Mouse (Mus musculus) adrenal gland, postnatal 36 days (tissue): Measurements from ENCODE around the gene Cnbd2. TPM values are rescaled to one million over a fixed set of nuclear protein-coding genes. Genes with fewer than 3 reads are reported as not detected.
A peak's percentile ranks its signal among the peaks of the same experiment; 100 is the strongest.

ENCODE experiments used
- DNase-seq, 2 experiments: peaks; one replicate each; pipeline ENCODE4 v3.0.0; 2021; ENCODE audit warnings: mixed read lengths in 1 of 2
- total RNA-seq, 2 experiments: library from RNA; stranded (reverse); gene quantifications; 2 replicates each; pipeline ENCODE4 v1.2.3; 2021

Gene Cnbd2
- total RNA-seq, 2 experiments from 2014 or later: 2.2 to 2.7 TPM

- no peak for DNase-seq
Measured at GRCm38 (mm10) chr2:156311441-156311840, 658 bp upstream of the Cnbd2 start.

- peak; percentile 82 to 85 for DNase-seq
Measured at GRCm38 (mm10) chr2:156311841-156312291, 233 bp upstream of the Cnbd2 start.

DNA sequence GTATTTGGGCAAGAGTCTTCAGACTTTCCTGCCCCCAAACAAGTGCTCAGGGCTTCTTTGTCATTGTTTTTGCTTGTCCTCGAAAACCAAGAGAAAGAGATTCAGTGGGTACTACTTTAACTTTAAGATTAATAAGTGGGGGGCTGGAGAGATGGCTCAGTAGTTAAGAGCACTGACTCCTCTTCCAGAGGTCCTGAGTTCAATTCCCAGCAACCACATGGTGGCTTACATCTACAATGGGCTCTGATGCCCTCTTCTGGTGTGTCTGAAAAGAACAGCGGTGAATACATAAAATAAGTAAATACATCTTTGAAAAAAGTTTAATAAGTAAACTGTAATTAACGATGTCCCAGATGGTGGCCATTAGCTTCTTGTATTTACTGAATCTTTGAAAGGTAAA, 1.1 kb downstream of the Cnbd2 start:
- DNase-seq: no peak

DNA sequence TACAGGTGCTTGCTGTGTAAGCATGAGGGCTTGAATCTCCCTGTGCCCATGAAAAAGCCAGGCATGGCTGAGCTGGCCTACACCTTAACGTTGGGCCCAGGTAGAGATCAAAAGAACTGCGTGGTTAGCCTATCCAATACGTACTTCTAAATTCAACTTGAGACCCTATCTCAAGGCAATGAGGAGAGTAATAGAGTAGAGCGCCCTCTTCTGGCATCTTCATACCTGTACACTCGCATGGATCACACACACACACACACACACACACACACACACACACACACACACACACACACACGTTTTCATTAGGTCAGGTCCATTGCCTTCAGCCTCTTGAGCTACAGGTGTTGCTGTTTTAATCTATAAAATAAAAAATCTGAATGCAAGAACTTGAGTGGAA, 2.7 kb downstream of the Cnbd2 start:
- no peak for DNase-seq

DNA sequence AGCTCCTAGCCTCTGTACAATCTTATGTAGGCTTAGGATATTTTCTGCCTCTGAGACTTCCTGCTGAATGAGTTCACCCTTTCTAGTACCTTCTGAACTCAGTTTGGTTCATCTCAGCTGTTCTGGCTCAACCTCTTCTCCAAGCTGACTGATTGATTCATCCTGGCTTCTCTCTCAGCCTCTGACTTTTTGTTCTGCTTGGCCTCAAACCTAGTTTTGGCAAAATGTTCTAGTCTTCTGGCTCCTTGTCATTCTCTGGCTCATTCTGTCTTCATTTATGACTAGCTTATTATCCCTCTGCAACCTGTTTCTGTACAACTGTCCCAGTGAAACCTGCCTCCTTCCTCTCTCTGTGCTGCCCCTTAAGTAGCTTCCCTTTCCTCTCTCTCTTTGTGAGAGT, 6.4 kb downstream of the Cnbd2 start:
- no peak for DNase-seq

GRCm38 (mm10) chr2:156321538-156321937, 9.4 kb downstream of the Cnbd2 start:
- DNase-seq: no peak

DNA sequence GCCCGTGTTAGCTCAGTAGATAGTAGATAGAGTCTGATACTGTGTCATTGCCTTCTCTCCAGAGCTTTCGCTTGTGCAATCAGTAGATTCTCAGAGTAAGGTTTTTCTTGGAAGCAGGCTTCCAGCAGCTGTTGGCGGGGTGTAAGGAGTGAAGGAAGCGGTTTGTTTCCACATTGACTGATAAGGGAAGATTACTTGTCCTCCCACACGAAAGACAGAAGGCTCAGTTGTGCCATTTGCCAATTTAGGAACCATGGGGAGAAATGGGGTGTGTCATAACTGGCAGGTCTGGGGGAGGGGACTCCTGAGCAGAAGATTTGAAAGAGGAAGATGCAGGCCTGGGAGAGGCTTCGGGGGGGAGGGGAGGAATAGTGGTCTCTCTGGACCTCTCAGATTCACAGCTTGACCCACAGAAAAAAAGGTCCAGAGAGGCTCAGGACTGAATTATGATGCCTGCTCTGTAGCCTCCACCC, 12.1 kb downstream of the Cnbd2 start:
- peak in 1 of 2 experiments; percentile 23 for DNase-seq

DNA sequence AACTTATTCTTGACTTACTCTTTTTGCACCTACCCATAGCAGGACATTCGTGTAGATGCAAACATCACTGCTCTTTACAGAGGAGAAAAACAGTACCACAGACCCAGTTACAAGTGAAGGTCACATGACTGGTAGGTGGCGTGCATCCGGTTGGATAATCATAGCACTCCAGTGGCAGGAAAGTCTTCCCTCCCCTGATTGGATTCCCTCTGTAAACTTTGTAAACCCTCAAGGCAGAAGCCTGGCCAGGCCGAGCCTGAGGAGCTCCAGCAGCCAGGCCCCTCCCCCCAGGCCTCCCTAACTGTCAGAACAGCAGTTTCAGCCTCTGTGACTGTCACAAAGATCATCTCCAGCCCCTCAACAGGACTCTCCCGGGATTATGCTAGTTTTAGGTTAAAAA, 12.6 kb downstream of the Cnbd2 start:
- DNase-seq: peak; percentile 15 to 59

GRCm38 (mm10) chr2:156330681-156331080, 18.6 kb downstream of the Cnbd2 start:
- DNase-seq: no peak

GRCm38 (mm10) chr2:156331446-156331965, 19.4 kb downstream of the Cnbd2 start:
- DNase-seq: no peak

GRCm38 (mm10) chr2:156340078-156340477, 28.0 kb downstream of the Cnbd2 start:
- DNase-seq: no peak

DNA sequence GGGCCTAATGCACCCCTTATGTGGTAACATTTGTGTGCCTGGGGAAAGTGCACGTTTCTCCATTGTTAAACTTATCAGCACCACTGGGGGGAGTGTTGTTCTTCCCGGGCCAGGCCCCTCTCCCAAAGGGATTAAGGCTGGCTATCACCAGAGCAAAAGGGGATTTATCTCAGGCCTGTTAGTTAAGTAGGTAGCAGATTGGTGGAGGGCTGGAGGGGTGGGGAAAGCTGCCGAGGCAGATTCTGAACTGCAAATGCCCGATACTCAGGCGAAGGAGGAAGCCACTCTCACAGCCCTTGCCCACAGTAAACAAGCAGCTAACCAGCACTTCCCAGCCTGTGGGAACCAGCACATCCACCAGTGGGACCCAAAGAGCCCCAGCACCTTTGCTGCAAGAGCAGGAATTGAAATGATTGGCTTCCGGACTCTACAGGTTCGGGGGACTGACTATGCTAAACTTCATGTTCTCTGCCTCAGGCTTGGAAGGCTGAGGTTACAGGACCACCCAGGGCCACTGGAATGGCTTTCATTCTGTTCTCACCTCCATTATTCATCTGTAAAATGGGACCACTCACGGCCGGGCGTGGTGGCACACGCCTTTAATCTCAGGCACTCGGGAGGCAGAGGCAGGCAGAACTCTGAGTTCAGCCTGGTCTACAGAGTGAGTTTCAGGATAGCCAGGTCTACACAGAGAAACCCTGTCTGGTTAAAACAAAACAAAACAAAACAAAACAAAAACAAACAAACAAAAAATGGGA, 32.9 kb downstream of the Cnbd2 start:
- peak; percentile 23 to 57 for DNase-seq

- DNase-seq: no peak
Measured at GRCm38 (mm10) chr2:156348812-156349211, 36.7 kb downstream of the Cnbd2 start.

GRCm38 (mm10) chr2:156349286-156349848, 37.3 kb downstream of the Cnbd2 start:
- no peak for DNase-seq

DNA sequence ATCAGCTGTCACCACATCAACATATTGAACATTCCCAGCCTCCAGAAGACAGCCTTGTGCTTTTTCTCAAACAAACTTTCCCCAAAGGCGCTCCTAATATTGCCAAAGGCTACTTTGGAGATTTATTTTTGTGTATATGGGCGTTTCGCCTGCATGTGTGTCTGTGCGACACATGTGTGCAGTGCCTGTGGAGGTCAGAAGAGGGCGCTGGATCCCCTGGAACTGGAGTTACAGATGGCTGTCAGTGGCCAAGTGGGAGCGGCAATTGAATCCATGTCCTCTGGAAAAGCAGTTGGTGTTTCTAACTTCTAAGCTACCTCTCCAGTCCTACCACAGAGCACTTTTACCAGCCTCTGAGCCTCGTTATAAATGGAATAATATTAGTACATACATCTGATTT, 39.1 kb downstream of the Cnbd2 start:
- DNase-seq: peak in 1 of 2 experiments; percentile 8

- DNase-seq: no peak
Measured at GRCm38 (mm10) chr2:156352413-156353165, 40.5 kb downstream of the Cnbd2 start.

GRCm38 (mm10) chr2:156353265-156353692, 41.2 kb downstream of the Cnbd2 start:
- DNase-seq: peak; percentile 8 to 36

- no peak for DNase-seq
Measured at GRCm38 (mm10) chr2:156356031-156356430, 43.9 kb downstream of the Cnbd2 start.

DNA sequence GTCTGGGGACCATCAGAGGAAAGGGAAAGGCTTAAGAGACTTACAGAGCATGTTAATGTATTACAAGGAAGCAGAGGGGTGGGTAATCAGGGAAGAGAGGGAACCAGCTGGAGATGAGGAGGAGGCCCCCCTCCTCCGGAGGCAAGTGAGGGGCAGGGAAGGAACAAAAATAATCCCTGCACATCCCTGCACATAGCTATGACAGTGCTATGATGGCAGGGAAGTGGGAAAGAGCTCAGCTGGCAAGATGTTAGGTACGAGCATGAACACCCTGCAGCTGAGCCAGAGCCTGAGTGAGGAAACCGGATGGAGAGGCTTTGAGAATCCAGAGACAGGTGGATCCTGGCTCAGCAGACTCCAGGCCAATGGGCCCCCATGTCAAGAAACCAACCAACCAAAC, 56.4 kb downstream of the Cnbd2 start:
- no peak for DNase-seq

DNA sequence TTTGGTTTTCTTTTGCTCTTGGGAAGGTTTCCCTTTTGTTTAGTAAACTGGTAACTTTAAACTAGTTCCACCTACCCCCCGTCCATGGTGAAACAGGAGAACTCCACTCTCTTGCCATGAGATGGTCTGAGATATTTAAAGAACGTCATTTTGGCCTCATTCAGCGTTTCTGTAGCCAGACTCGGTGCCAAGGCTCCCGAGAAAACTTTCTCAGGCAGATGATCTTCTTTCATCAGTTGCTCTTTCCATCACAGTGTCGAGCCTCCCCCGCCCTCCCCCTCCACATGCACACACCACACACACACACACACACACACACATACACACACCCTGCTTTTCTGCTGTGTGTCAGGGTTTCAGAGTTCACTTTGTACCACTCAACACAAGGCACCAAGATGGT, 58.8 kb downstream of the Cnbd2 start:
- no peak for DNase-seq

DNA sequence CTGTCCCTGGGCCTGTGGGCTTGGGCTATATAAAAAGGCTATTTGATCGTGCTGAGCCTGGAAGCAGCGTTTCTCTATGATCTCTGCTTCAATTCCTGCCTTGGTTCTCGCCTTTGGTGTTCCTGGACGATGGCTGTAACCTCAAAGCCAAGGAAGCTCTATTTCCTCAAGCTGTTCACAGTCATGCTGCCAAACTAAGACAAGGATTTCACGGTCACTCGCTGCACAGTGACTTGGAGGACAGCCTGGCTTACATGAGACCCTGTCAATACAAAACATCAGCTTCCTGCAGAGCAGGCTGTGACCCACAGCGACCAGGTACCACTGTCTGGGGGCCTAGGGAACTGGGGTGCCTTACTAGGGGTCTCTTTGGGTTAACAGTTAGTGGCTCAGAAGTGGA, 64.9 kb downstream of the Cnbd2 start:
- no peak for DNase-seq

- no peak for DNase-seq
Measured at GRCm38 (mm10) chr2:156379929-156380328, 67.8 kb downstream of the Cnbd2 start.

DNA sequence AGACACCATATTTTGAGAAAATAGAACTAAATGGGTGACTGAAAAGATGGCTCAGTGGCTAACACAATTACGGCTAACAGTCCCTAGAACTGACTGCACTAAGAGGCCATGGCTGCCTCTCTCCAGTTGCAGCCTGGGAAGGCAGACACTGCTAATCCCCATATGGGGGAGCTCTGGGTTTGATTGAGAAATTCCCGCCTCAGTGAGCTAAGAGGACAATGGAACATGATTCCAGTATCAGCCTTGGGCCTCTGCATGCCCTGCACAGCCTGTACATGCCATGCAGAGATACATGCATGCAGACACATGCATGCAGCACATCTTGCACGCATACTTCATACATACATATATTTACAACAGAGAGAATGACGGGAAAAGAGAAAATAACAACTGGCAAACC, 69.3 kb downstream of the Cnbd2 start:
- DNase-seq: no peak
